Mouse (Mus musculus) CH12.LX (cell line): ENCODE measurements around the gene Dhx35. TPM values are rescaled to one million over a fixed set of nuclear protein-coding genes. Genes with fewer than 3 reads are reported as not detected.

Source experiments
- DNase-seq: peaks from one replicate; pipeline ENCODE4 v3.0.0-alpha.2; 2013; ENCODE audit errors: extremely low read depth
- H3K27ac ChIP-seq: 2 replicates; pipeline ENCODE4 v1.5.1; 2012; ENCODE audit warnings: low read depth, mild to moderate bottlenecking, control low read depth, moderate library complexity; ENCODE audit not compliant: insufficient read depth
- H3K27me3 ChIP-seq: replicated peaks from 2 replicates; pipeline ENCODE3; 2012; ENCODE audit warnings: inconsistent platforms
- H3K36me3 ChIP-seq, 2 experiments: replicated peaks in 1 of 2; 2 replicates each; pipeline versions ENCODE3 to v1.6.1; 2012; ENCODE audit warnings: inconsistent platforms in 1 of 2, low read length in 1 of 2, mild to moderate bottlenecking in 1 of 2, mixed read lengths in 1 of 2, moderate library complexity in 1 of 2; ENCODE audit not compliant: control insufficient read depth in 1 of 2, insufficient read depth in 1 of 2
- H3K4me1 ChIP-seq, 2 experiments: 2 replicates each; pipeline ENCODE4 v1.6.1; 2012; ENCODE audit warnings: inconsistent platforms in 1 of 2, moderate library complexity in 1 of 2; ENCODE audit not compliant: insufficient read depth in 2 of 2, control insufficient read depth in 1 of 2
- H3K4me2 ChIP-seq: 2 replicates; pipeline ENCODE4 v1.6.1; 2012; ENCODE audit warnings: low read depth, mild to moderate bottlenecking, control low read depth; ENCODE audit not compliant: poor library complexity, insufficient read depth, severe bottlenecking
- H3K4me3 ChIP-seq, 3 experiments: fragments of 150-350 bp in 1 of 3; sonication (generic) in 1 of 3; replicated peaks in 1 of 3; 2 replicates each; pipeline versions ENCODE3 to v1.5.1; 2011 to 2012; ENCODE audit warnings: low read depth in 2 of 3, low read length in 2 of 3, mild to moderate bottlenecking in 2 of 3, moderate library complexity in 2 of 3, control low read depth in 1 of 3, improper control_type of control experiment in 1 of 3, inconsistent platforms in 1 of 3, mixed read lengths in 1 of 3; ENCODE audit not compliant: poor library complexity in 1 of 3
- H3K79me2 ChIP-seq: replicated peaks from 2 replicates; pipeline ENCODE4 v1.6.1; 2012; ENCODE audit warnings: mild to moderate bottlenecking, moderate library complexity; ENCODE audit not compliant: control insufficient read depth, poor library complexity, insufficient read depth, severe bottlenecking; ENCODE audit errors: extremely low read depth
- H3K9ac ChIP-seq: 2 replicates; pipeline ENCODE4 v1.6.1; 2012; ENCODE audit warnings: low read depth, mild to moderate bottlenecking, control low read depth, moderate library complexity; ENCODE audit not compliant: insufficient read depth
- H3K9me3 ChIP-seq: replicated peaks from 2 replicates; pipeline ENCODE3; 2012; ENCODE audit warnings: low read length, inconsistent platforms, mixed read lengths
- CTCF ChIP-seq, 2 experiments: IDR thresholded peaks in 1 of 2; conservative IDR thresholded peaks in 1 of 2; 2 replicates each; pipeline ENCODE4 v1.5.1; 2011 to 2012; ENCODE audit warnings: low read depth in 2 of 2, low read length in 2 of 2, improper control_type of control experiment in 1 of 2, inconsistent platforms in 1 of 2, mild to moderate bottlenecking in 1 of 2, moderate library complexity in 1 of 2
- JUN ChIP-seq: IDR thresholded peaks from 2 replicates; pipeline ENCODE4 v1.6.1; 2011; ENCODE audit warnings: low read depth, mild to moderate bottlenecking, low read length, improper control_type of control experiment, moderate library complexity; ENCODE audit not compliant: insufficient read depth
- MEF2A ChIP-seq: IDR thresholded peaks from 2 replicates; pipeline ENCODE4 v1.6.1; 2014; ENCODE audit warnings: low read depth, mild to moderate bottlenecking, inconsistent platforms, low read length, improper control_type of control experiment, borderline replicate concordance
- NELFE ChIP-seq: IDR thresholded peaks from 2 replicates; pipeline ENCODE4 v1.6.1; 2011; ENCODE audit warnings: low read depth, low read length, improper control_type of control experiment
- NRF1 ChIP-seq: IDR thresholded peaks from 2 replicates; pipeline ENCODE4 v1.6.1; 2014; ENCODE audit warnings: low read depth, mild to moderate bottlenecking, inconsistent platforms, low read length, improper control_type of control experiment, moderate library complexity
- RCOR1 ChIP-seq: conservative IDR thresholded peaks from 2 replicates; pipeline ENCODE4 v1.6.1; 2012; ENCODE audit warnings: low read depth, mild to moderate bottlenecking, inconsistent platforms, low read length, improper control_type of control experiment
- TBP ChIP-seq: conservative IDR thresholded peaks from 2 replicates; pipeline ENCODE4 v1.6.1; 2011; ENCODE audit warnings: low read depth, low read length, improper control_type of control experiment
- TCF12 ChIP-seq: IDR thresholded peaks from 2 replicates; pipeline ENCODE4 v1.6.1; 2014; ENCODE audit warnings: low read depth, mild to moderate bottlenecking, inconsistent platforms, low read length, improper control_type of control experiment
- ZMIZ1 ChIP-seq: IDR thresholded peaks from 2 replicates; pipeline ENCODE4 v1.6.1; 2012; ENCODE audit warnings: low read depth, mild to moderate bottlenecking, inconsistent platforms, low read length, improper control_type of control experiment
- dilution Hi-C: fragments of 300-500 bp; cut with MboI; formaldehyde crosslinking; loops from 2 replicates; pipeline ENCODE4 v1.14.3; 2020; ENCODE audit warnings: low sequenced_read_pairs; ENCODE audit not compliant: extremely low pct_unique_long_range_greater_than_20kb, extremely low pct_ligation_motif_present
- in situ Hi-C: fragments of 300-500 bp; cut with MboI; formaldehyde crosslinking; loops from 3 replicates; pipeline ENCODE4 v1.14.3; 2019; ENCODE audit warnings: low sequenced_read_pairs, low pct_ligation_motif_present, low pct_unique_long_range_greater_than_20kb, mixed read lengths
- polyA plus RNA-seq: library from polyadenylated mRNA; unstranded; fragments of >175 nt; gene quantifications from 2 replicates; pipeline ENCODE4 v1.2.1, GENCODE M21; 2012; ENCODE audit warnings: low read depth; ENCODE audit not compliant: insufficient read length
- total RNA-seq, 2 experiments: library from RNA; depleted of rRNA; stranded (reverse); fragments of 300-350 nt in 1 of 2; fragments of >200 nt in 1 of 2; gene quantifications; 2 replicates each; pipeline ENCODE4 v1.2.3; 2012 to 2014

Dhx35 gene
- total and polyA plus RNA-seq, 3 experiments: 19.7 to 25.3 (median 20.2) TPM

DNA sequence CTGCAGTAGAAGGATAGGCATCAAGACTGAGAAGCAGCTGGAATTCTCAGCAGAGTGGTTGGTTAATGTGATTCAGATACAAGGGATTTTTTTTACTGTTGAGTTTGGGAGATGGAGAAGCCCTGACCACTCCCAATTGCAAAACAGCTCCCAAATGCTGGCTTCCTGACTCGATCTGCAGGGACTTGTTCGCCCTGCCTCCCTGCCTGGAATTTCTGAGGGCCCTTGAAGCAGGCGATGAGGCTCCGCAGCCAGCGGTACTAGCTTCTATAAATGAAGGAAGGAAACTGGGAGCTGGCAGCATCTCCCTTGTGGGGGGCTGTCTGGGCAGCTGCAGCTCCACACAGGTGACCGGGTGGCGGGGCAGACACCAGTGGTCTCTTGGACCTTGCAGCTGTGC lies 16.3 kb upstream of the Dhx35 start:
- no peak for TF ChIP-seq TBP
- no peak overlapping the region for H3K4me2 ChIP-seq
- no peak overlapping the region for H3K27ac ChIP-seq
- no peak overlapping the region for H3K9ac ChIP-seq
- H3K4me1 ChIP-seq: peaks cover 0 to 4% of the 10 kb centered on the region in 2 experiments; a peak in 1 of 4 replicates
- no peak for DNase-seq
- H3K4me3 ChIP-seq: no peak overlapping the region
- no peaks in the 10 kb centered on the region for H3K27me3 ChIP-seq
- H3K36me3 ChIP-seq: peaks cover 48 to 97% of the 10 kb centered on the region in 2 experiments
- dilution Hi-C loops: no loop called here
- H3K79me2 ChIP-seq: no peaks in the 10 kb centered on the region; the same call in 1 of the 2 replicates
- peaks cover 5% of the 10 kb centered on the region for H3K9me3 ChIP-seq
- in situ Hi-C loops: no loop called here

- no peak overlapping the region for H3K9ac ChIP-seq
- no peaks in the 10 kb centered on the region for H3K27me3 ChIP-seq
- no peak for DNase-seq
- H3K79me2 ChIP-seq: no peaks in the 10 kb centered on the region; the same call in 1 of the 2 replicates
- H3K27ac ChIP-seq: no peak overlapping the region
- H3K9me3 ChIP-seq: no peaks in the 10 kb centered on the region
- no peak overlapping the region for H3K4me3 ChIP-seq
- in situ Hi-C loops: no loop called here
- peaks cover 0 to 4% of the 10 kb centered on the region in 2 experiments; a peak in 1 of 4 replicates for H3K4me1 ChIP-seq
- peaks cover 63 to 98% of the 10 kb centered on the region in 2 experiments for H3K36me3 ChIP-seq
- H3K4me2 ChIP-seq: no peak overlapping the region
- no peak for TF ChIP-seq ZMIZ1
- dilution Hi-C loops: no loop called here
Observed at GRCm38 (mm10) chr2:158781126-158781525, 13.5 kb upstream of the Dhx35 start.

DNA sequence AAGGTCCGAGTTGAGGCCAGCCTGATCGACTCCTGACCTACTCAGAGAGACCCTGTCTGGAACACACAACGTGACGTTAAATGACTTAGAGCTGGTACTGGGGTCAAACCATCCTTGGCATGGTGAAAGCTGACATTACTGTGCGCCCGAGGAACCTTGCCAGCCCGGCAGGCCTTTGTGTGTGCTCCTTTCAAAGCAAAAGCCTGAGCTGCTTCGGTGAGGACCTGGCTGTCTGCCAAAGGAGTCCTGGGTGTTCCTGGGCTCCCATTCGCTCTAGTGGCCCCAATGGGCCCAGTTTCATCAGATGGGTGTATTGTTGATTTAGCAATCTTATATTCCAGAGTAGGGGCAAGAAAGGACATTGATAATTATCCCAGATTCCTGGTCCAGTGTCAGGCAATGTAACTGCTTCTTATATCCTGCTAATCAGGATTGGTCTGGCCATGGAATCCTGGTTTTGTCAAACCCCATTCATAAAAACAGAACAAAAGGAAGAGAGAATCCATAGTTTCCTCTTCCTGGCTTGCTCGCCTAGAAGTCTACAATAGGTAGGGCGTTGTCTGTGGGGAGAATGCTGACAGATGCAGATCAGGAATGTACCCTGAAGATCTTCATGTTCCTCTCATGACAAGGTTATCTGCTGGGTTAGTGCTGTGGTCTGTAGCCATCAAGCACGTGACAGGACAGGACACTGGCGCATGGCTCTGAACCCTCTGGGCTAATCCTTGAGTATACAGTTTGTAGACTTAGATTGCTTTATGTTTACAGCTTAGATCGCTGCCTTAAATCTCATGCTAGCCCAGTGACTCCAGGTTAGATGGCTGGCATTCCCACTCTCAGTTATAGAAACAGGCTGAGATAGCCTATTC lies 7.4 kb upstream of the Dhx35 start:
- H3K9ac ChIP-seq: no peak overlapping the region
- no peak for DNase-seq
- dilution Hi-C loops: no loop called here

More for the DNA sequence above, 7.4 kb upstream of the Dhx35 start:
- H3K27ac ChIP-seq: no peak overlapping the region
- no peaks in the 10 kb centered on the region for H3K9me3 ChIP-seq
- peaks cover 0 to 4% of the 10 kb centered on the region in 2 experiments; a peak in 1 of 4 replicates for H3K4me1 ChIP-seq
- TF ChIP-seq TCF12 (no peak), MEF2A (no peak), JUN (no peak), RCOR1 (no peak), NELFE (no peak), CTCF (conservative IDR thresholded peaks at IDR 0.05 in 1 of 2, IDR thresholded peaks at IDR 0.05 in 1 of 2; ENCODE audit: low read depth in 2 of 2, low read length in 2 of 2) (no peak), NRF1 (no peak)
- H3K36me3 ChIP-seq: peaks cover 38 to 49% of the 10 kb centered on the region in 2 experiments
- no peaks in the 10 kb centered on the region for H3K79me2 ChIP-seq
- in situ Hi-C loops: no loop called here
- H3K27me3 ChIP-seq: no peaks in the 10 kb centered on the region
- H3K4me2 ChIP-seq: no peak overlapping the region
- no peak overlapping the region for H3K4me3 ChIP-seq
